Mouse (Mus musculus): ENCODE data around the gene Exoc6b. TPM values are rescaled to one million over a fixed set of nuclear protein-coding genes. Genes with fewer than 3 reads are reported as not detected.

Gene Exoc6b
- polyA plus RNA-seq, 1 experiment from 2014 or later = 3.6 TPM

DNA sequence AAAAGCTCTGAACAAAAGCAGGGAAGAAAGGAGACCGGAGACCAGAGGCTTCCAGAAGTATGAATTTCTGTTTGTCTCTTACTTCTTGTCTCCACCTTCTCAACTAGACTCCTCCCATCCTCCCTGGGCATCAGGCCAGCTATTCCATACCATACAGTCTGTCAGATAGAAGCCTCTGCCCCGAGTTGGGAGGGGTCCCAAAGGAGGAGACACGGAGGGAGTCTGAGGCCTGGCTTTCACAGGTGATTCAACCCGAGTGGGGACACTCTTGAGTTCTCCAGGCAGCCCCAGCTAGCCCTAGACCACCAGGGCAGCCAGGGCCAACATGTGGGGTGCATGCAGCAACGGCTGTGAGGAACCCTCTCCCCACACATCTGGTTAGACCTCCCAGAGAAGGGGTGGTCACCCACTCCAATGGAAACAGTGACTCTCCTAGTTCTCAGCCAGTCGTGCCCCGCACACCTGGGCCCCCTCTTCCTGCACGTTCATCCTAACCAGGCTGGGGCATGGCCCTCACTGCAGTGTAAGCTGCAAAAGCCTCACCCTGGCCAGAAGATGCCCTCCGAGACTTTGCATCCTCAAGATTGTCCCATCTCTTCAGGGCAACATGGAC, 487.4 kb downstream of the Exoc6b start:
- Histone ChIP-seq H3K4me2 (ENCODE audit: low read depth, low read length) (no peak overlapping the region), H3K9ac (ENCODE audit: low read depth, low read length) (no peak overlapping the region), H3K27ac (ENCODE audit: low read length) (no peak overlapping the region), H3K36me3 (ENCODE audit: control insufficient read depth, insufficient read depth) (no peaks in the 10 kb centered on the region), H3K9me3 (replicated peaks; ENCODE audit: control insufficient read depth, low read length) (no peaks in the 10 kb centered on the region), H3K4me3 (ENCODE audit: low read depth, low read length) (no peak overlapping the region), H3K4me1 (ENCODE audit: control insufficient read depth, low read depth, low read length) (peaks cover 6% of the 10 kb centered on the region), H3K27me3 (ENCODE audit: control insufficient read depth, insufficient read depth, low read depth, low read length) (peaks cover 55% of the 10 kb centered on the region)
- ATAC-seq (ENCODE audit: low read depth) = no peak
- 46% methylated on average over 9 of the region's 9 CpGs for WGBS (ENCODE audit: insufficient replicate concordance)

DNA sequence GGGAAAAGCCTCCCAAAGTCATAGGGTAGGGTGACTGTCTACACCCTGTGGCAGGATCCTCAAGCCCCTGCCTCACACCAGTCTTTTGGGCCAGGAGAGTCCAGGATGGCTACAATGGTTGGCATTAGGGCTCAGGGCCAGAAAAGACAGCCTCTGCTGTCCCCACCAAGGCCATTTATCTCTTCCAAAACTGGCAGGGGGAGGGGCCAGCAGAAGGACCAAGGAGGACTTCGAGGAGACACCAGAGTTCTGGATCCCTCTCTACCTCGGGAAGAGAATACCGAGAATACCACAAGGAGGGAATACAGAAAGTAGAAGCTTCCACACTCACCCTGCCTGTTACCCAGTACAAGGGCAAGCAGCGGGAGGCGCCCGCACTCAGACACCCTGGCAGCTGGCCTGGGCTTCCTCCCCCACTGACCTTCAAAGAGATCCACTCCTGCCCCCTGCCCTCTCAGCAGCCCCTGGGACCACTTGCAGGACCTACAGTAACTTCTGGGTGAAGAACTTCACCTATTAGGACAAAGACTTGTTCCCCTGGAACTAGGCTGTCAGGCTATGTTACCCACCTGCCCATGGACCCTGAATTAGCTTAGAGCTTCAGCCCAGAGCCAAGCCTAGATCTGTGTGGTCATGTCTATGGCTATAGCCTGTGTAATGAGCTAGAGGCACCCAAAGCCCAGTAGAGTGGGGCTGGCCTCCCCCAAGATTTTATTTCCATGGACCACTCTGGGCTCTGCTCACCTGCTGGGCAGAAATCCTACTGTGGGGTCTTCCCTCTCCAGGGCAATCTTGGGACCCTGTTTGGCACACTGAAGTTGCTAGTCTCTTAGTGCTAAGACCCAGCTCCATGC, 488.1 kb downstream of the Exoc6b start:
- H3K27me3 ChIP-seq (ENCODE audit: control insufficient read depth, insufficient read depth, low read depth, low read length) = peaks cover 48% of the 10 kb centered on the region
- H3K36me3 ChIP-seq (ENCODE audit: control insufficient read depth, insufficient read depth) = no peaks in the 10 kb centered on the region
- H3K4me3 ChIP-seq (ENCODE audit: low read depth, low read length) = no peak overlapping the region
- peaks cover 6% of the 10 kb centered on the region for H3K4me1 ChIP-seq (ENCODE audit: control insufficient read depth, low read depth, low read length)
- ATAC-seq (ENCODE audit: low read depth) = no peak
- WGBS (ENCODE audit: insufficient replicate concordance) = 65% methylated on average over 6 of the region's 6 CpGs
- H3K9ac ChIP-seq (ENCODE audit: low read depth, low read length) = no peak overlapping the region
- no peak overlapping the region for H3K27ac ChIP-seq (ENCODE audit: low read length)
- no peaks in the 10 kb centered on the region for H3K9me3 ChIP-seq (replicated peaks; ENCODE audit: control insufficient read depth, low read length)
- no peak overlapping the region for H3K4me2 ChIP-seq (ENCODE audit: low read depth, low read length)

DNA sequence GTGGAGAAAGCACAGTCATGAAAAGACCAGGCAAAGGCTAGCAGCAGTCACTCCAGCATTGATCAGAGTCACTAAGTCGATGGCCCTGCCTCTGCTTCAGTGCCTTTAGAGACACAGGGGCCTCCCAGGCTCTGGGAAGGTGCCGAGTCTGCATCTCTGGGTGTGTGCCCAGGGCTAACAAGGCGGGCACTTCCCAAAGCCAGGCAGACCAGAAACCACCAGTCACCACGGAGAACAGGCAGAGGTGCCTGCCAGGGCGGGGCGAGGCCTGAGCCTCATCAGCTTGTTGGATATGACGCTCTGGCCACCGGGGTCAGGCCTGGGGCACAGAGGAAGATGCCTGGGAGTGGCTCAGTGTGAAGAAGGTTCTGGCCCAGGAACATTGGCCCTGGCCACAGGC, 489.8 kb downstream of the Exoc6b start:
- H3K27ac ChIP-seq (ENCODE audit: low read length) = no peak overlapping the region
- H3K4me1 ChIP-seq (ENCODE audit: control insufficient read depth, low read depth, low read length) = peaks cover 6% of the 10 kb centered on the region
- H3K9ac ChIP-seq (ENCODE audit: low read depth, low read length) = no peak overlapping the region
- no peak overlapping the region for H3K4me2 ChIP-seq (ENCODE audit: low read depth, low read length)
- no peaks in the 10 kb centered on the region for H3K36me3 ChIP-seq (ENCODE audit: control insufficient read depth, insufficient read depth)
- H3K4me3 ChIP-seq (ENCODE audit: low read depth, low read length) = no peak overlapping the region
- WGBS (ENCODE audit: insufficient replicate concordance) = 50% methylated on average over 8 of the region's 8 CpGs
- H3K27me3 ChIP-seq (ENCODE audit: control insufficient read depth, insufficient read depth, low read depth, low read length) = peaks cover 31% of the 10 kb centered on the region
- no peak for ATAC-seq (ENCODE audit: low read depth)
- no peaks in the 10 kb centered on the region for H3K9me3 ChIP-seq (replicated peaks; ENCODE audit: control insufficient read depth, low read length)

DNA sequence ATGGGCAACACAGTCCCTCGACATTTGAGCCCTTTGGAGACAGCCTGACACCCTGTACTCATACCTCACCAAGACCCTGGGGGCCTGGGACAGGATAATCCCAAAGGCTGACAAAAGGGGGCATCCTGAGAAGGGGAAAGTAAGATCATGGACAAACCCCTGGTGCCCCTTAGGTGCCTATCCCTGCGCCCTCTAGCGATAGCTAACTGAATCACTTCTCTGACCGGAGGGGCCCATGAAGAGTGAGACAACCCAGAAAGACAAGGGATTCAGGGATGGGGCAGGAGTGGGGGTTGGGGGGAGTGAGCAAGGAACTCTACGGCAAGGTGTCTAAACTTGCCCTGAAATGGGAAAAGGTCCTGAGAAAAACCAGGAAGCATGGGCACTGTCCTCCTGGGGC, 490.4 kb downstream of the Exoc6b start:
- H3K9me3 ChIP-seq (replicated peaks; ENCODE audit: control insufficient read depth, low read length) = no peaks in the 10 kb centered on the region
- peaks cover 25% of the 10 kb centered on the region for H3K27me3 ChIP-seq (ENCODE audit: control insufficient read depth, insufficient read depth, low read depth, low read length)
- H3K4me3 ChIP-seq (ENCODE audit: low read depth, low read length) = no peak overlapping the region

DNA sequence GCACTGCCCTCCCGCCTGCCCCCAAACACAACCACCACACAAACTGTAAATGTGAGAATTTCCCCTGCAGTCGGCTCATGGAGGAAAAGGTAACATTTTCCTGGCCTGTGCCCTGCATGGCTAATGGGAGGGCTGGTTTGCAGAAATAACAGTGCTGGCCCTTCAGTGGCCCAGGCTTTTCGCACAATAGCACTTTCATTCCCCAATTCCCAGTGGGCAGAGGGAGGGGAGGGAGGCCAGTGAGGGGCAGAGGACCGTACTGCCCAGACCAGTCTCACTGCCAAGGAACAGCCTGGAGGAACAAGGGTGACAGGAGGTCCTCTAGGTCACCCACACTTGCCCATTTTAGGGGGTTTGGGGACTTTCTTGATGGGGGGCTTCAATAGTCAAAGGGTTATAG, 491.4 kb downstream of the Exoc6b start:
- no peak overlapping the region for H3K27ac ChIP-seq (ENCODE audit: low read length)
- peaks cover 15% of the 10 kb centered on the region for H3K27me3 ChIP-seq (ENCODE audit: control insufficient read depth, insufficient read depth, low read depth, low read length)
- H3K4me2 ChIP-seq (ENCODE audit: low read depth, low read length) = no peak overlapping the region
- no peak for ATAC-seq (ENCODE audit: low read depth)
- no peaks in the 10 kb centered on the region for H3K4me1 ChIP-seq (ENCODE audit: control insufficient read depth, low read depth, low read length)
- no peaks in the 10 kb centered on the region for H3K36me3 ChIP-seq (ENCODE audit: control insufficient read depth, insufficient read depth)
- no peaks in the 10 kb centered on the region for H3K9me3 ChIP-seq (replicated peaks; ENCODE audit: control insufficient read depth, low read length)
- H3K9ac ChIP-seq (ENCODE audit: low read depth, low read length) = no peak overlapping the region
- WGBS (ENCODE audit: insufficient replicate concordance) = 55% methylated on average over 4 of the region's 4 CpGs
- no peak overlapping the region for H3K4me3 ChIP-seq (ENCODE audit: low read depth, low read length)

More for the DNA sequence above, 490.4 kb downstream of the Exoc6b start:
- ATAC-seq (ENCODE audit: low read depth) = no peak
- Histone ChIP-seq H3K9ac (ENCODE audit: low read depth, low read length) (no peak overlapping the region), H3K36me3 (ENCODE audit: control insufficient read depth, insufficient read depth) (no peaks in the 10 kb centered on the region), H3K27ac (ENCODE audit: low read length) (no peak overlapping the region), H3K4me2 (ENCODE audit: low read depth, low read length) (no peak overlapping the region), H3K4me1 (ENCODE audit: control insufficient read depth, low read depth, low read length) (peaks cover 6% of the 10 kb centered on the region)
- 4% methylated on average over 5 of the region's 5 CpGs for WGBS (ENCODE audit: insufficient replicate concordance)

DNA sequence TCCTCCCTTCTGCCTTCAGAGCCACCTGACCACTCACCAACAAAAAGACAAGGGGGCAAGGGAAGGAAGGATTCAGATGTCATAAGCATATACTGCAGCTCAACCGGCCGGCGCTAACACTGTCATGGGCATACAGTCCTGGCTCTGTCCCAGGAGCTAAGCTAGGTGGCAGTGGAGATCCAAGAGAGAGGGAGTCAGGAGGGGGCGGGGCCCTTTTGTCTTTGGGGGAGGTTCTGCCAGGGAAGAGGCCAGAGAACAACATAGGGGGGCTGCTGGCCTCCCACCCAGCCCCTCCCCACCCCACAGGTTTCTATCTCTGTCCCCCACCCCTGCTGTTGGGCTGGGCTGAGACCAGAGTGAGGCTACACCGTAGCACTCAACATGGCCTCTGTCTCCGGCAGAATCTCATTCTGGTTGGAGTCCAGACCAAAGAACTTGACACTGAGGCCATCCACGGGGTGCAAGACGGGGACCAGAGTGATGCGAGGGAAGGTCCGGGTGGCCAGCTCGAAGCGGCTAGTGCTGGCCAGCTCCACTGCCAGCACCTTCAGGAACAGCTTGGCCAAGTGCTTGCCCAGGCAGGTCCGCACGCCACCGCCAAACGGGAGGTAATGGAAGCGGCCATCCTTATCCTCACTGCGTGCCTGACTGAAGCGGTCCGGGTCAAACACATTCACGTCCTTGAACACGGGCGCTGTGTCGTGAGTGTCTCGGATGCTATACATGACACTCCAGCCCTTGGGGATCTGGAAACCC, 495.2 kb downstream of the Exoc6b start:
- H3K27ac ChIP-seq (ENCODE audit: low read length) = no peak overlapping the region
- H3K36me3 ChIP-seq (ENCODE audit: control insufficient read depth, insufficient read depth) = no peaks in the 10 kb centered on the region
- no peak for ATAC-seq (ENCODE audit: low read depth)
- no peak overlapping the region for H3K9ac ChIP-seq (ENCODE audit: low read depth, low read length)
- WGBS (ENCODE audit: insufficient replicate concordance) = 52% methylated on average over 25 of the region's 25 CpGs
- no peak overlapping the region for H3K4me3 ChIP-seq (ENCODE audit: low read depth, low read length)
- no peak overlapping the region for H3K4me2 ChIP-seq (ENCODE audit: low read depth, low read length)
- H3K4me1 ChIP-seq (ENCODE audit: control insufficient read depth, low read depth, low read length) = no peaks in the 10 kb centered on the region
- no peaks in the 10 kb centered on the region for H3K27me3 ChIP-seq (ENCODE audit: control insufficient read depth, insufficient read depth, low read depth, low read length)
- H3K9me3 ChIP-seq (replicated peaks; ENCODE audit: control insufficient read depth, low read length) = no peaks in the 10 kb centered on the region

DNA sequence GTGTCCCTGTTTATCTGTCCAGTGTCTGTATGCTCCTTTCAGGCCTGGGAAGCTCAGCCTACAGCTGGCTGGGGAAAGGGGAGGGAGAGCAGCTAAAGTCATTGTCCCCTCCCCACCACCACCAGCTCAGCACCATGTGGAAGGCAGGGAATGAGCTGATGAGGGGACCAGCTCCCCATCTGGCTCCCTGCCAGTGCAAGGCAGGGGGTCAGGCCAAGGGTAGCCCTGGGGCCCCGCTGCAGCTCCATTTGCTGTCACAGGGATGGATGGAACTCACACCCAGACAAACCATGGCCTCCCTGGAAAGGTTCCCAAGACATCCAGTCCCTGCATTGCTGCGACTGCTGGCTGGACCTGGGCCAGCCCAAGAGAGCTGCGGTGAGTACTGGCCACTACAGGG, 499.3 kb downstream of the Exoc6b start:
- no peaks in the 10 kb centered on the region; the same call in 1 of the 2 replicates for H3K27me3 ChIP-seq (ENCODE audit: control insufficient read depth, insufficient read depth, low read depth, low read length)
- H3K9ac ChIP-seq (ENCODE audit: low read depth, low read length) = no peak overlapping the region
- no peaks in the 10 kb centered on the region for H3K4me1 ChIP-seq (ENCODE audit: control insufficient read depth, low read depth, low read length)
- WGBS (ENCODE audit: insufficient replicate concordance) = 62% methylated on average over 3 of the region's 3 CpGs
- no peak overlapping the region for H3K4me2 ChIP-seq (ENCODE audit: low read depth, low read length)
- ATAC-seq (ENCODE audit: low read depth) = no peak
- no peaks in the 10 kb centered on the region for H3K36me3 ChIP-seq (ENCODE audit: control insufficient read depth, insufficient read depth)
- no peak overlapping the region for H3K27ac ChIP-seq (ENCODE audit: low read length)
- no peak overlapping the region for H3K4me3 ChIP-seq (ENCODE audit: low read depth, low read length)
- no peaks in the 10 kb centered on the region for H3K9me3 ChIP-seq (replicated peaks; ENCODE audit: control insufficient read depth, low read length)

DNA sequence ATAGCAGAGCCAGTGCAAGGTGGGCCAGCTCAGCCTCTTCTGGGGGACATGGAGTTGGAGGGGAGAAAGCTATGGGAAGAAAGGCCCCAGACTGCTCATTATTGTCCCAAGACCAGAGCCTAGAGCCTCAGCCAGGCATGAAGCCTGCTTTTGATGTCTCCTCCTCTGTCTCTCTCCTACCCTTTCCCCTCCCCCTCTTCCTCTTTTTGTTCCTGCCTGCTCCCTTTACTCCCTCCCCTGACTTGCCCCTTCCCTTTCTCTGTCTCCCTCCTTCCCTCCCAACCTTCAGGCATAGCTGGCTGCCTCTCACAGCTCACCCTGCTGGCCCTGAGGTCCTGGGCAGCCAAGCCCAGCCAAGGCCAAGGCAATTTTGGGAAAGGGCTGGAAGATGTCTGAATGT, 499.7 kb downstream of the Exoc6b start:
- no peaks in the 10 kb centered on the region for H3K9me3 ChIP-seq (replicated peaks; ENCODE audit: control insufficient read depth, low read length)
- no peaks in the 10 kb centered on the region for H3K36me3 ChIP-seq (ENCODE audit: control insufficient read depth, insufficient read depth)
- no peak for ATAC-seq (ENCODE audit: low read depth)
- H3K9ac ChIP-seq (ENCODE audit: low read depth, low read length) = no peak overlapping the region
- H3K27me3 ChIP-seq (ENCODE audit: control insufficient read depth, insufficient read depth, low read depth, low read length) = no peaks in the 10 kb centered on the region; the same call in 1 of the 2 replicates
- H3K27ac ChIP-seq (ENCODE audit: low read length) = no peak overlapping the region
- H3K4me2 ChIP-seq (ENCODE audit: low read depth, low read length) = no peak overlapping the region
- no peak overlapping the region for H3K4me3 ChIP-seq (ENCODE audit: low read depth, low read length)
- no peaks in the 10 kb centered on the region for H3K4me1 ChIP-seq (ENCODE audit: control insufficient read depth, low read depth, low read length)

DNA sequence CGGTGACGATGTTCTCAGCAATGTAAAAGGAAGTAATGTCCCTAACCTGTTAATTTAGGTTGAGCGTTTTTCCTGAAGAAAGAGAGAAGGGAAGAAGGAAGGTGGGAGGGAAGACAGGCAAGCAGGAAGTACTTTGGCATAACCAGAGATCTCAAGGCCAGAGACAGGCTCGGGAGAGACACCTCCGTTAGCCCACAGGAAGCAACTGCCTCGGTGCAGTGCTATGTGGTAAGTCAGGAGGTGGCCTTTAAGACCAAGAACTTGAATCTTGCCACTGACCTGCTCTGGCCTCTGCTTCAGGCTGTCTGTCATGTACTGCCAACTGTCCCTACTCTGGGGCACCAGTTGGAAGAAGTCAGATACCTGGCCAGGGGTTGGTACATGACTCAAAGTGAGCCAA, 500.4 kb downstream of the Exoc6b start:
- H3K9me3 ChIP-seq (replicated peaks; ENCODE audit: control insufficient read depth, low read length) = no peaks in the 10 kb centered on the region
- H3K4me3 ChIP-seq (ENCODE audit: low read depth, low read length) = no peak overlapping the region
- no peaks in the 10 kb centered on the region; the same call in 1 of the 2 replicates for H3K27me3 ChIP-seq (ENCODE audit: control insufficient read depth, insufficient read depth, low read depth, low read length)
- no peak overlapping the region for H3K27ac ChIP-seq (ENCODE audit: low read length)
- no peak overlapping the region for H3K4me2 ChIP-seq (ENCODE audit: low read depth, low read length)
- no peak for ATAC-seq (ENCODE audit: low read depth)
- no peak overlapping the region for H3K9ac ChIP-seq (ENCODE audit: low read depth, low read length)
- H3K4me1 ChIP-seq (ENCODE audit: control insufficient read depth, low read depth, low read length) = no peaks in the 10 kb centered on the region
- 17% methylated on average over 6 of the region's 6 CpGs for WGBS (ENCODE audit: insufficient replicate concordance)
- no peaks in the 10 kb centered on the region for H3K36me3 ChIP-seq (ENCODE audit: control insufficient read depth, insufficient read depth)

All from liver, embryonic 16.5 days (tissue).